Mouse (Mus musculus) bone marrow macrophage, adult 2 months (primary cell): ENCODE data around the gene Zfyve9. TPM values are rescaled to one million over a fixed set of nuclear protein-coding genes. Genes with fewer than 3 reads are reported as not detected.
"Not testable (repeated sequence)": the region's sequence is repeated elsewhere in the genome, so short reads cannot be mapped to it uniquely, and the experiment has no call there.

Source experiments
- H3K27ac ChIP-seq: 2 replicates; pipeline ENCODE4 v1.5.1; 2012; ENCODE audit warnings: low read depth, low read length; ENCODE audit not compliant: insufficient read depth
- H3K4me1 ChIP-seq: 2 replicates; pipeline ENCODE4 v1.6.1; 2012; ENCODE audit warnings: low read length; ENCODE audit not compliant: control insufficient read depth, insufficient read depth
- H3K4me3 ChIP-seq: 2 replicates; pipeline ENCODE4 v1.5.1; 2012; ENCODE audit warnings: mild to moderate bottlenecking, low read length, moderate library complexity; ENCODE audit not compliant: insufficient read depth
- CTCF ChIP-seq: IDR thresholded peaks from 2 replicates; pipeline ENCODE4 v1.5.1; 2012; ENCODE audit warnings: low read depth, mild to moderate bottlenecking, low read length, moderate library complexity
- POLR2A ChIP-seq: IDR thresholded peaks from 2 replicates; pipeline ENCODE4 v1.6.1; 2012; ENCODE audit warnings: mild to moderate bottlenecking, low read depth, low read length, borderline replicate concordance
- polyA plus RNA-seq: library from polyadenylated mRNA; stranded (reverse); fragments of >200 nt; gene quantifications from 2 replicates; pipeline ENCODE4 v1.2.4, GENCODE M21; 2012; ENCODE audit not compliant: missing spikeins, insufficient read depth, insufficient read length

Zfyve9 gene
- polyA plus RNA-seq, 1 experiment: 2.0 TPM

- Histone ChIP-seq H3K4me1 (no peaks in the 10 kb centered on the region), H3K27ac (no peak overlapping the region), H3K4me3 (no peak overlapping the region)
- TF ChIP-seq CTCF (no peak), POLR2A (no peak)
Observed at GRCm38 (mm10) chr4:108730450-108730849, 50.1 kb downstream of the Zfyve9 start.

- TF ChIP-seq POLR2A: no peak
- TF ChIP-seq CTCF: no peak
- Histone ChIP-seq H3K4me1 (peaks cover 7% of the 10 kb centered on the region), H3K27ac (no peak overlapping the region), H3K4me3 (no peak overlapping the region)
Observed at GRCm38 (mm10) chr4:108724102-108724501, 56.5 kb downstream of the Zfyve9 start.

- peaks cover 7% of the 10 kb centered on the region for H3K4me1 ChIP-seq
- H3K27ac ChIP-seq: no peak overlapping the region
- H3K4me3 ChIP-seq: no peak overlapping the region
- no peak for TF ChIP-seq POLR2A
- TF ChIP-seq CTCF: no peak
Observed at GRCm38 (mm10) chr4:108721245-108721784, 59.3 kb downstream of the Zfyve9 start.

GRCm38 (mm10) chr4:108719349-108719748, 61.2 kb downstream of the Zfyve9 start, which contains the start of gene 3110021N24Rik:
TSS of gene 3110021N24Rik (plus strand) at chr4:108719649.
- no peak for TF ChIP-seq CTCF
- no peak for TF ChIP-seq POLR2A
- no peak within 1 kb of the TSS for H3K27ac ChIP-seq
- peaks cover 7% of the 10 kb centered on the region for H3K4me1 ChIP-seq
- no peak within 1 kb of the TSS for H3K4me3 ChIP-seq

- TF ChIP-seq POLR2A (no peak), CTCF (no peak)
Observed at GRCm38 (mm10) chr4:108708209-108708608, 72.4 kb downstream of the Zfyve9 start.

GRCm38 (mm10) chr4:108696934-108697333, 83.7 kb downstream of the Zfyve9 start:
- Histone ChIP-seq H3K4me1 (no peaks in the 10 kb centered on the region), H3K4me3 (no peak overlapping the region), H3K27ac (no peak overlapping the region)
- TF ChIP-seq CTCF: no peak
- no peak for TF ChIP-seq POLR2A

More at GRCm38 (mm10) chr4:108708209-108708608, 72.4 kb downstream of the Zfyve9 start:
- H3K4me1 ChIP-seq: no peaks in the 10 kb centered on the region
- no peak overlapping the region for H3K27ac ChIP-seq
- no peak overlapping the region for H3K4me3 ChIP-seq

GRCm38 (mm10) chr4:108691469-108691868, 89.1 kb downstream of the Zfyve9 start:
- peaks cover 3% of the 10 kb centered on the region; the same call in 1 of the 2 replicates for H3K4me1 ChIP-seq
- H3K27ac ChIP-seq: no peak overlapping the region
- H3K4me3 ChIP-seq: no peak overlapping the region
- TF ChIP-seq CTCF (no peak), POLR2A (no peak)

- no peak for TF ChIP-seq CTCF
- TF ChIP-seq POLR2A: no peak
- Histone ChIP-seq H3K27ac (no peak overlapping the region), H3K4me1 (peaks cover 3% of the 10 kb centered on the region; the same call in 1 of the 2 replicates)
Observed at GRCm38 (mm10) chr4:108690479-108690878, 90.1 kb downstream of the Zfyve9 start.

GRCm38 (mm10) chr4:108687098-108687497, 93.5 kb downstream of the Zfyve9 start:
- H3K4me1 ChIP-seq, H3K27ac ChIP-seq, H3K4me3 ChIP-seq: not testable (repeated sequence)

More at GRCm38 (mm10) chr4:108690479-108690878, 90.1 kb downstream of the Zfyve9 start:
- H3K4me3 ChIP-seq: no peak overlapping the region

- TF ChIP-seq CTCF (no peak), POLR2A (no peak)
- Histone ChIP-seq H3K27ac (no peak overlapping the region), H3K4me1 (peaks cover 5% of the 10 kb centered on the region), H3K4me3 (no peak overlapping the region)
Observed at GRCm38 (mm10) chr4:108686156-108686555, 94.4 kb downstream of the Zfyve9 start.

GRCm38 (mm10) chr4:108664407-108664806, 116.2 kb downstream of the Zfyve9 start:
- H3K4me3 ChIP-seq: no peak overlapping the region
- no peak overlapping the region for H3K27ac ChIP-seq
- no peaks in the 10 kb centered on the region; the same call in 1 of the 2 replicates for H3K4me1 ChIP-seq
- no peak for TF ChIP-seq CTCF
- TF ChIP-seq POLR2A: no peak
